Mouse (Mus musculus) limb, embryonic 14.5 days (tissue): ENCODE data around the gene Mef2d. TPM values are rescaled to one million over a fixed set of nuclear protein-coding genes. Genes with fewer than 3 reads are reported as not detected.
A peak's percentile ranks its signal among the peaks of the same experiment; 100 is the strongest.

ENCODE experiments used
- ATAC-seq: fragments of 200-750 bp; cut with Nextera tagmentation; 2 replicates; pipeline ENCODE4 v1.8.0; 2017; ENCODE audit warnings: low read depth, moderate number of reproducible peaks, moderate TSS enrichment; ENCODE audit not compliant: low FRiP score
- DNase-seq: peaks from one replicate; pipeline ENCODE4 v3.0.0-alpha.2; 2015; ENCODE audit warnings: low spot score
- H3K27ac ChIP-seq: fragments of 300-500 bp; sonication (generic); replicated peaks from 2 replicates; pipeline ENCODE4 v1.5.1; 2014; ENCODE audit warnings: low read depth, mild to moderate bottlenecking, low read length, moderate library complexity, mixed read lengths
- H3K27me3 ChIP-seq: fragments of 300-500 bp; sonication (generic); 2 replicates; pipeline ENCODE4 v1.6.1; 2014; ENCODE audit warnings: low read length, mixed read lengths; ENCODE audit not compliant: control insufficient read depth, insufficient read depth
- H3K36me3 ChIP-seq: fragments of 300-500 bp; sonication (generic); 2 replicates; pipeline ENCODE4 v1.6.1; 2014; ENCODE audit warnings: mild to moderate bottlenecking, low read length, moderate library complexity, mixed read lengths; ENCODE audit not compliant: control insufficient read depth, insufficient read depth
- H3K4me1 ChIP-seq: fragments of 300-500 bp; sonication (generic); 2 replicates; pipeline ENCODE4 v1.6.1; 2014; ENCODE audit warnings: antibody characterized with exemption, low read length, mixed read lengths; ENCODE audit not compliant: control insufficient read depth, insufficient read depth
- H3K4me2 ChIP-seq: fragments of 300-500 bp; sonication (generic); replicated peaks from 2 replicates; pipeline ENCODE4 v1.6.1; 2014; ENCODE audit warnings: low read depth, mild to moderate bottlenecking, low read length, moderate library complexity; ENCODE audit not compliant: severe bottlenecking
- H3K4me3 ChIP-seq: fragments of 300-500 bp; sonication (generic); replicated peaks from 2 replicates; pipeline ENCODE4 v1.5.1; 2014; ENCODE audit warnings: low read length
- H3K9ac ChIP-seq: fragments of 300-500 bp; sonication (generic); 2 replicates; pipeline ENCODE4 v1.6.1; 2014; ENCODE audit warnings: mild to moderate bottlenecking, low read depth, low read length, moderate library complexity; ENCODE audit not compliant: severe bottlenecking
- H3K9me3 ChIP-seq: fragments of 300-500 bp; sonication (generic); 2 replicates; pipeline ENCODE4 v1.6.1; 2016; ENCODE audit warnings: low read length; ENCODE audit not compliant: control insufficient read depth
- POLR2A ChIP-seq: fragments of 200-500 bp; IDR thresholded peaks from 2 replicates; pipeline ENCODE4 v1.8.0; 2012; ENCODE audit warnings: inconsistent platforms, mild to moderate bottlenecking, moderate library complexity, borderline replicate concordance; ENCODE audit not compliant: insufficient read depth, insufficient read length; ENCODE audit errors: extremely low read depth
- WGBS: fragments of 180-500 bp; shearing (Covaris S2); extraction: QIAGEN DNeasy Blood & Tissue Kit; methylation state at CpG from one replicate; pipeline ENCODE4 v1.1.7; 2014; 5-methylcytosine and 5-hydroxymethylcytosine counted together
- polyA plus RNA-seq, 2 experiments: library from polyadenylated mRNA; depleted of rRNA in 1 of 2; stranded (reverse) in 1 of 2; unstranded in 1 of 2; fragments of >200 nt; fragmentation: Nextera tagmentation in 1 of 2; extraction: Ambion mirVana in 1 of 2; gene quantifications; 2 replicates each; pipeline versions ENCODE4 v1.2.1 to v1.2.3; 2012 to 2014

Mef2d gene
- polyA plus RNA-seq, 2 experiments, result 29.6 to 58.7 TPM

DNA sequence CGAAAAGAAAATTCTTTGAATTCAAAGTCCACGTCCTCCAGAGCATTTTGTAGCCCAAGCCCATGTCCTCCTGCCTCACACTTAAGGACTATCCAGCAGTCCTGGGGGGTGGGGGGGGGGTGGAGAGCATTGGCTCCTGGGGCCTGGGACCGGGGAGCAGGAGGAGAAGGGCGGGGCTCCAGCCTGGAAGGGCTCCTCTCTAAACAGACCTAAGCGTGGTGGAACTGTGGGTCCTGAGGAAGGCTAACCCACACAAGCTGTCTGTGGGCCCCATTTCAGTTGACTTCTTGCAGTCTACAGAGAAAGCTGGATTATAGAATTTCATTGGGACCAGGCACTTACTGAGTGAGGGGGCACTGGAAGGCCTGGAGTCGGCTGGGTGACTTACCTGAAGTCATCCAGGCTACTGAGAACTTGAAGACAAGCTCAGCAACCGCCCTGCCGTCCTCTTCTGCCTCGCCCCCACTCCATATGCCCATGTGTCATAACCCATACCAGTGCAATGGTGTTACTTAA is 56.4 kb downstream of the Mef2d start:
- H3K4me3 ChIP-seq, result no peak overlapping the region
- peaks cover 88% of the 10 kb centered on the region for H3K27me3 ChIP-seq
- TF ChIP-seq POLR2A, result no peak
- ATAC-seq (no peak), DNase-seq (no peak)
- no peak overlapping the region for H3K9ac ChIP-seq
- H3K36me3 ChIP-seq, result no peaks in the 10 kb centered on the region
- H3K4me2 ChIP-seq, result no peak overlapping the region
- H3K27ac ChIP-seq, result no peak overlapping the region
- H3K4me1 ChIP-seq, result peaks cover 5% of the 10 kb centered on the region; the same call in 1 of the 2 replicates
- H3K9me3 ChIP-seq, result no peaks in the 10 kb centered on the region
- 4% methylated on average over 9 of the region's 9 CpGs for WGBS

GRCm38 (mm10) chr3:88199541-88200110 is 57.5 kb downstream of the Mef2d start:
- peaks cover 94% of the 10 kb centered on the region for H3K27me3 ChIP-seq
- no peak overlapping the region for H3K4me3 ChIP-seq
- no peak overlapping the region for H3K27ac ChIP-seq
- peaks cover 5% of the 10 kb centered on the region; the same call in 1 of the 2 replicates for H3K4me1 ChIP-seq
- DNase-seq, result no peak
- ATAC-seq, result no peak
- no peaks in the 10 kb centered on the region for H3K9me3 ChIP-seq
- no peaks in the 10 kb centered on the region for H3K36me3 ChIP-seq
- no peak overlapping the region for H3K9ac ChIP-seq
- 53% methylated on average over 2 of the region's 2 CpGs for WGBS
- TF ChIP-seq POLR2A, result no peak
- no peak overlapping the region for H3K4me2 ChIP-seq

DNA sequence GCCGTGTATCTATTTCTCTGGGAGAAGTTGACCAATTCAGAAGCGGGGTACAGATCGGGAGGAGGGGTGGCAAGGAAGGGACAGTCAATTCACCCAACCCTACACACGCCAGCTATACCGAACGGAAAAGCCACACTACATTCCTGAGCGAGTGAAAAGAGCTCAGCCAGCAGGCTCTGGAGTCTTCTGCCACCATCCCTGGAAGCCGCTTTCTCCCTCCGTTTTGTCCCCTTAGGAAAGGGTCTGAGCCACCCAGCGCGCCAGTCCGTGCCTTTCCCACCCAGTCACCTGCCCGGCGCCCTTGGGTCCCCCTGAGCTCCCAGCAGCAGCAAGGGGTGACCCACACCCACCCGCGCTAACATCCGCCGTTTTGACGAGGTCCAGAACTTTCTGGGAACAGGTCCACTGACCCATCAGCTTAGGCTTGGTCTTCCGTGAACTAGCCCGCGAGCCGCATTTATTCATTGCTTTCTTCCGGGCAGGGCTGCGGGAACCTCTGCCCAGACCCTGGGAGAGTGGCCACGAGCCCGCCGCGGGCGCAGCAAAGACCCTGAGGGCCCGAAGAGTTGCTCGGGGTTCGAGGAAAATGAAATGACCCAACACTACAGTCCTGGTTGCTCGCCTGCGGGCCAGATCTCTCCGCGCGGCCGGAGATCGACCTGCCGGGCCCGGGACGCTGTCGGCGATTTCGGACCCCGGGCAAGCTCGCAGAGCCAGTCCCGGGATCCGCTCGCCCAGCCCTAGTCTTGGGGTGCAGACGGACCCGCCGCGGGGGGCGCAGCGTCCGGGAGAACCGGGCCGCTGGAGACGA is 58.2 kb downstream of the Mef2d start:
- Histone ChIP-seq H3K4me1 (peaks cover 5% of the 10 kb centered on the region; the same call in 1 of the 2 replicates), H3K9ac (0 out of 2 replicates have a peak overlapping the region, but pooled peaks have one; percentile 36), H3K4me2 (peak overlapping the region; percentile 43), H3K27ac (no peak overlapping the region), H3K9me3 (no peaks in the 10 kb centered on the region), H3K4me3 (peak overlapping the region; percentile 29), H3K36me3 (no peaks in the 10 kb centered on the region), H3K27me3 (peaks cover 98% of the 10 kb centered on the region)
- DNase-seq (no peak), ATAC-seq (no peak)
- no peak for TF ChIP-seq POLR2A
- WGBS, result under 1% methylated on average over 51 of the region's 61 CpGs

GRCm38 (mm10) chr3:88200972-88201330 is 58.8 kb downstream of the Mef2d start:
- ATAC-seq (no peak), DNase-seq (no peak)
- Histone ChIP-seq H3K4me3 (peak overlapping the region; percentile 29), H3K4me1 (peaks cover 5% of the 10 kb centered on the region; the same call in 1 of the 2 replicates), H3K27me3 (peaks cover 98% of the 10 kb centered on the region), H3K27ac (no peak overlapping the region), H3K4me2 (peak overlapping the region; percentile 43), H3K9ac (0 out of 2 replicates have a peak overlapping the region, but pooled peaks have one; percentile 36), H3K36me3 (no peaks in the 10 kb centered on the region), H3K9me3 (no peaks in the 10 kb centered on the region)
- no peak for TF ChIP-seq POLR2A
- 0% methylated on average over 19 of the region's 37 CpGs for WGBS

DNA sequence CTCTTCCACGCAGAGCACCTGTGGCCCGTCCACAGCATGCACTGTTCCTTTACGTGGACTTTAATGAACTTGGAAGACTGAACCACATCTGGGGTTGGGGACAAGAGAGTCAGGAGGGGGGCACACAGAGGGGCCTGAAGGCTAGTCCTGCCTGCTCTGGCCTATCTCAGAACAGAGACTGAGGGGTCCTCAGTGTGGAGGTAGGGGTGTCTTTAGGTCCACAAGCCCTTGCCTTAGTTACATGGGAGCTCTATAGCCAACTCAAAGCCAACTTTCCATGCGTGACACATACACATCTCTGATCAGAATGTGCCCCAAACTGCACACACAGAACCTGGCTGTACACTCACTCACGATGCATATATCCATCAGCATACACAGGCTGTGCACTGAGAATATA is 59.5 kb downstream of the Mef2d start:
- Histone ChIP-seq H3K36me3 (no peaks in the 10 kb centered on the region), H3K4me2 (no peak overlapping the region), H3K9me3 (no peaks in the 10 kb centered on the region), H3K4me3 (no peak overlapping the region), H3K4me1 (peaks cover 5% of the 10 kb centered on the region; the same call in 1 of the 2 replicates), H3K9ac (no peak overlapping the region), H3K27ac (no peak overlapping the region), H3K27me3 (peaks cover 99% of the 10 kb centered on the region)
- no peak for DNase-seq
- TF ChIP-seq POLR2A, result no peak
- WGBS, result 12% methylated on average over 5 of the region's 5 CpGs
- no peak for ATAC-seq
